Mouse (Mus musculus) A20 (cell line): ENCODE measurements around the gene Aurkb.
"Not testable (repeated sequence)": the region's sequence is repeated elsewhere in the genome, so short reads cannot be mapped to it uniquely, and the experiment has no call there.

Experiments used
- DNase-seq: peaks from one replicate; pipeline ENCODE4 v3.0.0-alpha.2; 2011; ENCODE audit warnings: low read depth, low spot score

Aurkb gene

DNA sequence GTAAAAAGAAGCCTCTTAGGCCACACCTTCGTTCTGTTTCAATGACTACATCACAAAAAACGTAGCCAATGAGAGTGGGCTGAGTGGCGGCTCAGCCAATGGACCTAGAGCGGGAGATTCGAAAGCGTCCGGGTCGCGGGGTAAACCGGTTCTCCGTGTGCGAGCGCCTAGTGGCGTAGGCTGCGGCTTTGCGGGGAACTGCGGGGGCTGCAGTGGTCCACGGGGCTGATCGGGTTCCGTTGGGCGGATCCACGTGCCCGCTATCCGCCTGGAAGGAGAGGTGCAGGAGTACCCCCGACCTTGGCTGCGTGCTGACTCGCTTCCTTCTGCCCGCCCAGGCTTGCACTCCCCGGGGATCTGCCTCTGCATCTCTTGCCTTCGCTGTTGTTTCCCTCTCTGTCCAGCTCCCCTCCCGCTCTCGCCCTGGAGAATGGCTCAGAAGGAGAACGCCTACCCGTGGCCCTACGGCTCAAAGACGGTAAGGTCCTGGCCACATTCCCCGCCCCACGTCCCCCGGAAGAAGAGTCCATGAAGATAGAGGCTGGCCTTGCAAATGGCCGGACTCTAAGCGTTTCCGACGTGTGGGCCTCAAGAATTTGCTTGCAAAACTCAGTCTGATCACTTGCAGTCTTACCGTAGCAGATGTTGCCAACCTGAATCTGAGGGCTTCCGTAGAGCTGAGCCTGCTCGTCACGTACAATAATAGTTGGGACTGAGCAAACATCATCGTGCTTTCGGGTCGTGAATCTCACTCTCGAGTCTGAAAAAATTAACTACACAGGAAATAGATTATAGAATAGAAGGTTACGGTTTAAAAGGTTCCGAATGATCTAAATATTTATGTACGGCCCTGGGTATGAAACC lies at the start of gene Aurkb:
Gene Aurkb, plus strand, starts transcription at position 117 of the 864 bp plus-strand sequence.
- peak; percentile 94 for DNase-seq

DNA sequence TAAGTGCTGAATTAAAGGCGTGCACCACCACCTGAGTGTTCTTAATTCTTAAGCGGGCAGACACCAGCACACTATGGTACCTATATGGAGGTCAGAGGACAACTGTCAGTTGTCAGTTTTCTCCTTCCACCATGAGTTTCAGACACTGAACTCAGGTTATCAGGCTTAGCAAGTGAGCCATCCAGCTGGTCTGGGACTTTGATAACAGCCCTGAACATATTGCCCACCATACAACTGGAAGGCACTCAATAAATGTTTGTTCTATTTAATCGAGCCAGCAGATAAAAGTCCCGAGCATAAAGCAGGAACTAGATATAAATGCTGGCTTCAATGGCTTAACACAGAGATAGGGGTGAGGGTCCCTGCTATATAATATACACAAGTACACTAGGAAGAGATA lies 48.4 kb upstream of the Aurkb start:
- DNase-seq, result no peak

DNA sequence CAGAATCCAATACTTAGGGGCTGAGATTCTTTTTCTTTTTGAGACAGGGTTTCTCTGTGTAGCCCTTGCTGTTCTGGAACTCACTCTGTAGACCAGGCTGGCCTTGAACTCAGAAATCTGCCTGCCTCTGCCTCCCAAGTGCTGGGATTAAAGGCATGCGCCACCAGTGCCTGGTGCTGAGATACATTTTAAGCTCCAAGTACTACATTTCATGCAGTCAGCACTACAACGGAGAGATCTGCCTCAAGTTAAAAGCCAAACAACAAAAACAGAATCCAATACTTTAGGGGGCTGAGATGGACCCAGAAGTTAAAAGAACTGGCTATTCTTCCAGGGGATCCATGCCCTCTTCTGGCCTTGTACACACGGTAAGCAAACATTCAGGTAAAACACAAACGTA lies 42.7 kb upstream of the Aurkb start:
- not testable (repeated sequence) for DNase-seq

DNA sequence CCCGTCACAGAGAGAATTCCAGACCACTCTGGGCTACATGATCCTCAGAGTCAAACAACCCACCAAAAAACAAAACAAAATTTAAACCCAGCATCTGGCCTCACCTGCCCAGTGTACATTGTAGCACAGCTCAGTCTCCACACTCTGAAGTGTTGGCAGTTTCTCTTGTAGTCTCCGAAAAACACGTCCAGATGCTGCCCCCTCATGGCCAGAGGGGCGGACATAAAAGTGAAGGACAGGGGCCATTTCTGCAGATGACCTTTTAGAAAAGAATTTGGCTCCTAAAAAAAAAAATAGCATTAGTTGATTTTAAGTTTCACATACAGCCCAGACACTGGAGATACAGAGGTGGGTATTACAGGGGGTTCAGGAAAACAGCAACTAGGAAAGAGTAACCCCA lies 41.9 kb upstream of the Aurkb start:
- no peak for DNase-seq

DNA sequence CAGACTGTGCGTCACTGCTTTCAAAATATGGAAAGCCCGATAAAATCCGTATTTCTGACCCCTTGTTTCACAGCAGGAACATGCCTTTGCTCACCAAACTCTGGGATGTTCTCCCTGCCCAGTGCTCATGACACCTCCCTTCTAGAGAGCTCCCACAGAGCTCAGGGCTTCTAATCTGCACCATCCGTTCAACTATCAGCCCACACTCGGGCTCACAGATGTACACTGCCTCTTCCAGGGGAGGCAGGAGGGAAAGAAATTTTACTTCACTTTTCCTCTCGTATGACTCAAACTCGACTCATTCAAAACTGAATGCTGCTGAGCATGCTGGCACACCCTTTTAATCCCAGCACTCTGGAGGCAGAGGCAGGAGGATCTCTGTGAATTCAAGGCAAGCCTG lies 40.3 kb upstream of the Aurkb start:
- no peak for DNase-seq

DNA sequence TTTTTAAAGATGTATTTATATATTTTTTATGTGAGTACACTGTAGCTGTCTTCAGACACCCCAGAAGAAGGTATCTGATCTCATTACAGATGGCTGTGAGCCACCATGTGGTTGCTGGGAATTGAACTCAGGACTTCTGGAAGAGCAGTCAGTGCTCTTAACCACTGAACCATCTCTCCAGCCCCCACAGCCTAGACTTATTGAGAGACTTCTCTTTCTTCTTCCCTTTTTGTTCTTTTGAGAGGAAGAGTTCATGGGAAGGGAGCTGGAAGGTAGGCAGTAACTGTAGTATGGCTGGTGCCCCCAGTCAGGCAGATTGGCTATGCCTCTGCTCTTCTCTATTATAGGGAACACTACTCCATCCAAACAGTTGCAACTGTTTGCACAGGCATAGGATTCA lies 38.9 kb upstream of the Aurkb start:
- DNase-seq, result not testable (repeated sequence)

DNA sequence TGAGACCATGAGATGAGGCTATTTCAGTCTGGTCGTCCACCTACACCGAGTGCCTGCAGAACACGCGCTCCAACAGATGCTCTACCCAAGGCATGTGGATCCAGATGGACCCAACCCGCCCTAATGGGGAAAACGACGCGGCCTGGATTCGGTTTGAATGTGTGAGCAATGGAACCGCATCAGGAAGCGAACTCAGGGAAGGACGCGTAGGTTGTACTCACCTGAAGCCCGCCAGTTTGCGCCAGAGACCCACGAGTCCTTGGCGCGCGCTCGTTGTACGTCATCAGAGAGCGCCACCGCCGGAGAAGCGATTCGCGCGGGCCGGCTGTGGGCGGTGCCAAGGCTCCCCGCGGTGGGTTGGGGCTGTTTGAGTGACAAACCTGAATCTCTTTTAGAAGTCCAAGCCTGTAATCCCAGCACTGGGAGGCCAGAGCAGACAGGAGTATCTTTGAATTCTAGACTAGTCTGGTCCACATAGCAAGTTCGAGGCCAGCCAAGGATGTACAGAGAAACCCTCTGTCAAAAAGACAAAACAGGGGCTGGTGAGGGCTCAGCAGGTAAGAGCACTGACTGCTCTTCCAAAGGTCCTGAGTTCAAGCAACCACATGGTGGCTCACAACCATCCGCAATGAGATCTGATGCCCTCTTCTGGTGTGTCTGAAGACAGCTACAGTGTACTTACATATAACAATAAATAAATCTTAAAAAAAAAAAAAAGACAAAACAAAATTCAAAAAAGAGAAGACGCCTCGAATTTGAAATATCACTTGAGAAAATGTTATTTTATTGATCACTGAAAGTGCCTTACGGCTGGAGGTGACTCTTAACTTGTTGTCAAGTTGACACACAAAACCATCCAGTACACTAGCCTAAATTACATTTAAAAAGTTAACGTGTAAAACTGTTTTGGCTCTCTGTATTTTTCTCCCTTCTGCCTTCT lies 37.0 kb upstream of the Aurkb start, which contains the start of gene Pfas:
Gene Pfas, minus strand, starts transcription at position 279 of the 940 bp plus-strand sequence.
- peak; percentile 97 for DNase-seq

DNA sequence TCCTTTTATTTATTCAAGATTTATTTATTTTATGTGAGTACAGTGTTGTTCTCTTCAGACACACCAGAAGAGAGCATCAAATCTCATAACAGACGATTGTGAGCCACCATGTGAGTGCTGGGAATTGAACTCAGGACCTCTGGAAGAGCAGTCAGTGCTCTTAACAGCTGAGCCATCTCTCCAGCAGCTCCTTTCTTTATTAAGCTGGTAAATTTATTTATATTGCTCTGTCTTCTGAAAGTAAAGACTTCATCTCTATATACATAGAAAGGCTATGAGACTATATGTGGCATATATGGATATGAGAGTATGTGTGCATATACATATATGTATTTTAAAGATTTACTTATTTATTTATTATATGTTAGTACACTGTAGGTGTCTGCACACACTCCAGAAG lies 35.9 kb upstream of the Aurkb start:
- no peak for DNase-seq

DNA sequence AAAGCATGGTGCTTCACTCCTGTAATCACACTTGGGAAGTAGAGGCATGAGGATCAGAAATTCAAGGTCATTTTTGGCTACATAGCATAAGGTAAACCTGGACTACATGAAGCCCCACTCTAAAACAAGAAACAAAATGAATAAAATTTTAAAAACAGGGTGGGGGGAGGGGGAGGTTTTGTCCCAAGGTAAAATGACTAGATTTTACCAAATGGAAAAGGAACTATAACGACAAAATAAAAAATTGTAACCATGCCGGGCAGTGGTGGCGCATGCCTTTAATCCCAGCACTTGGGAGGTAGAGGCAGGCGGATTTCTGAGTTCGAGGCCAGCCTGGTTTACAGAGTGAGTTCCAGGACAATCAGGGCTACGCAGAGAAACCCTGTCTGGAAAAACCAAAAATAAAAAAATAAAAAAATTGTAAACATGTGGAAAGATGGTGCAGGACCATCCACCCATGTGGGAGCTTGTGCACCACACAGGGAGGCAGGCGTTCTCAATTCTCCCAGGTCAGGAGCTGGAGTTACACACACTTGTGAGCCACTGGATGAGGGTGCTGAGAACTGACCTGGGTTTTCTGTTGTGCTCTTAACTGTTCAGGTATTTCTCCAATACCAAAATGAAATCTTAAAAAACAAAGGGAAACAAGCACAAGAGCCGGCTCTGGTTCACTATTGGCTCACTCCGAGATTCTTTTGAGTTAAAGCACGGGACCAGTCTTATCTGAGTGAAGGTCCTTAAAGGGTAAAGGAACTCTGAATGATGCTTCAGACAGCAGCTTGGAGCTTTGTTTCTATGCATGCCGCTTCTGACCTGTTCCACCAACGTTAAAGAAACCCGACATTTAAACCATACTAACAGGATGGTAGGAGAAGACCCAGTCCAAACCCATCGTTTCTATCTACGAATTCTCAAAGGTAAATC lies 34.8 kb upstream of the Aurkb start:
- DNase-seq, result no peak

DNA sequence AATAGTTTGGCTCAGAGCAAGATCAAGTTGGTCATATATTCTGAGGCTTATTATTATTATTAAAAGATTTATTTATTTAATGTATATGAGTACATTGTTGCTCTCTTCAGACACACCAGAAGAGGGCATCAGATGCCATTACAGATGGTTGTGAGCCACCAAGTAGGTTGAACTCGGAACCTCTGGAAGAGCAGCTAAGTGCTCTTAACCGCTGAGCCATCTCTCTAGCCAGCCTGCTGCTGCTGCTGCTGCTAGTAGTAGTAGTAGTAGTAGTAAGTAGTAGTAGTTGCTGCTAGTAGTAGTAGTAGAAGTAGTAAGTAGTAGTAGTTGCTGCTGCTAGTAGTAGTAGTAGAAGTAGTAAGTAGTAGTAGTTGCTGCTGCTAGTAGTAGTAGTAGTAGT lies 34.0 kb upstream of the Aurkb start:
- DNase-seq, result peak; percentile 56

DNA sequence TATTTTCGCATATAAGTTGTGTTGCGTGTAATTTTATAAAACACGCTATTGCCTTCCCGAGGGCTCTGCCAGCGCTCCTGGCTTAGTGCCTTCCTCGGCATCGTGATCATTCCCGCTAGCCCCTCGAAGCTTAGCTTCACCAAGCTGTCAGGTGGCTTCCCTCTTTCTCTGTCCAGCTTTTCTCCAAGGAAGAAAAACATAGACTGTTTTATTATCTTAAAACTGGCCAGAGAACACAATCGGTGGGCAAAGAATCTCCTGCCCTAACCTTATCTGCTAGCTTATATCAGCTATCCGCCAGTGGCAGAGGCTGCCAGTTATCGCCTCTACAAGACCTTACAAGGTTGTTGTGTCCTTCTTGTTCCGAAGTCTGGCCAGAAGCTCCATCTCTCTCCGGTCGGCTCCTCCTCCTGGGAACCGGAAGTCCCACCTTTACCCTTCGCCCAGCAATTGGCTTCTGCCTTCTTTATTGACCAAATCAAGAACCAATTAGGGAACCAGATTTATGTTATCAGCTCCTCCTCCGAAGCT lies 33.3 kb upstream of the Aurkb start:
- peak; percentile 94 for DNase-seq

DNA sequence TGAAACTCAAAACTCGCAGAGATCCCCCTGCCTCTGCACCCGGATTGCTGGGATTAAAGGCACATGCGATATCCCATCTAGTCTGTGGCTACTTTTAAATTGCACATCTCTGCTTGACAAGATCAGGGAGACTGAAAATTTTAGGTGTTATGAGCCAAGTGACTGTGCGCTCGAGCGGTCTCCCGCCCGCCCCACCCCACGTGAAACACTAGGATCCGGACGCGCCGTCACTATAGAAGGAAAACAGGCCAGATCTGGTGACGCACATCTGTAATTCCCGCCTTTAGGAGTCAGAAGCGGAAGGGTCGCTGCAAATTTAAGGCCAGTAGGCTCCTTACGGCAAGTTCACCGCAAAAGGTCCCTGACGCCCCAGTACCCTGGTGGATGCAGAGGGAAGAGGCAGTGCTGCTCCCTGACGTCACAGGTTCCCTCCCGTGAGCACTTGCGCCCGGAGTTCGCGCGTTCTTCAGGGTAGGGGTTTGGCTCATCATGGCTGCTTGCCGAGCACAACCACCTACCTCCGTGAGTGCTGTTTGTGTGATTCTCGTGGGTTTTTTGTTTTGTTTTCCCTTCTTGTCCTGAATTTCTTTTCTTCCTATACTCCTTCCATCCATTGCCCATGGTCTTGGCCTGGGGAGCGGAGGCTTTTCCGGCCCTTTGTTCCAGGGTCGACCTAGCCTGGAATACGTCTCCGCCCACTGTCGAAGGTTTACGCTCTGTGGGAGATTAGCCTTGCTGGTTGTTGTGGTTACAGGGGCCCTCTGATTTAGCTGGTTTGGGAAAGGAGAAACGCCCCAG lies 29.6 kb upstream of the Aurkb start, which contains the start of gene Ctc1:
Gene Ctc1, plus strand, starts transcription at position 268 of the 798 bp plus-strand sequence.
- DNase-seq, result peak; percentile 95

DNA sequence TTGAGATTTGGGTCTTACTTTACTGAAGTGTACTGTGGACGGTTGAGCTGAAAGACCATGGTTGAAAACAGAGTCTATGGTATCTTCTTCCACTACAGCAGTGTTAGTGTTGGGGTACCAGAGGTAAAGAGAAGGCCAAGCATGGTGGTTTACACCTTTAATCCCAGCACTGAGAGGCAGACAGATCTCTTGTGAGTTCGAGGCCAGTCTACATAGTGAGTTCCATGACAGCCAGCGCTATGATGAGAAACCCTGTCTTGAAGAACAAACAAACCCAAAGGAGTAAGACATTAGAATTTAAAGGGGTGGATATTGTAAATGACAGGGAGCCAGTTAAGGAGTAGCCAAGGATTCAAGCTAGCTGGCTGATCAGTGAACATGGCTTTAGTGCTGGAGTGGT lies 28.7 kb upstream of the Aurkb start:
- DNase-seq, result no peak

DNA sequence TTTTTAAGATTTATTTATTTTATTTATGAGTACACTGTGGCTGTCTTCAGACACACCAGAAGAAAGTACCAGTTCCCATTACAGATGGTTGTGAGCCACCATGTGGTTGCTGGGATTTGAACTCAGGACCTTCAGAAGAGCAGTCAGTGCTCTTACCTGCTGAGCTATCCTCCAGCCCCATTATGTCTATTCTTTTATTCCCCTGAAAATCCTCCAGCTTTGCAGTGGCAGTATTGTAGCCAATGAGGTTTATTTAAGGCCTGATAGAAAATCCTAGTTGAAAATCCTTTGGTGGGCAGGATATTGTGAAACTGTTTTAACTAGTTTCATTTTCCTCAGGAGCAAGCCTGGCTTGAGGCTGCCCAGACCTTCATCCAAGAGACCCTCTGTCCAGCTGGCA lies 24.8 kb upstream of the Aurkb start:
- DNase-seq, result no peak

DNA sequence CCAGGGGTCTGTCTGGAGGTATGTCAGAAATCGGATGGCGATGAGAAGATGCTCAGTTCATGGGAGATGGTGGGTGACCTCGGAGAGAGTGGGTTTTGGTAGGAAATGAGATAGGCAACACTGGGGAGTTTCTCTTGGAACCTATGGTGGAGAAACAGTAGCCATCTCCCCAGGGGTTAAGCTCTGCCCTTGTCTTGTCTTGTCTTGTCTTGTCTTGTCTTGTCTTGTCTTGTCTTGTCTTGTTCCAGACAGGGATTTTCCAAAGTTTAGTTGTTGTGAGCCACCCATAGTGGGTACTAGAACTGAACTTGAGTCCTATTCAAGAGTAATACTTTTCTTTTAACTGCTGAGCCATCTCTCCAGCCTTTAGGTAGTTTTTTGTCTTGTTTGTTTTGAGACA lies 18.9 kb upstream of the Aurkb start:
- no peak for DNase-seq

DNA sequence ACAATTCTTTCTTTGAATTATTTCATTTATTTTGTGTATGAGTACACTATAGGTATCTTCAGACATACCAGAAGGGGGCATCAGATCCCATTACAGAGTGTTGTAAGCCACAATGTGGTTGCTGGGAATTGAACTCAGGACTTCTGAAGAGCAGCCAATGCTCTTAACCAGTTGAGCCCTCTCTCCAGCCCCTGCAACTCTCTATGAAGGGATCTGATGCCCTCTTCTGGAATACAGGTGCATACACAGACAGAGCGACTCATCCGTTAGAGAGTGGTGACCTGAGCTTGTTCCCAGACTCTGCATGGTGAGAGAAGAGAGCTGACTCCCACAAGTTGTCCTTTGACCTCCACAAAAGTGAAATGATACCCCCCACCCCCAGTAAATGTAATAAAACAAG lies 16.6 kb upstream of the Aurkb start:
- DNase-seq, result peak; percentile 54

DNA sequence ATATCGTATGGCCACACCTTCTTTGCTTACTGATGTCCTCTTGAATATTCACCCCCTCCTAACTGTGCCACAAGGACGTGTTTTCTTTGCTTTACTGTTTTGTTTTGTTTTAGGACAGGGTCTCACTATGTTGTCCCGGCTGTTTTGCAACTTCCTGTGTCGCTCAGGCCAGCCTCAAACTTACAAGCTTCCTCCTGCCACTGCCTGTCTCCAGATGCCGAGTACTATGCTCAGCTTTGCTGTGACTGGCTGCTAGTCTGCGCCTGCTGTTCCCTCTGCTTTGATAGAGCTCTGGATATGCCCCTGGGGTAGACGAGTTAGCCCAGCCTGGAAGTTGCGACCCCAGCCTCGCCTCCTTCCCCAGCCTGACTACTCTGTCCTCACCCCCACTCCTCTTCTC lies 11.9 kb upstream of the Aurkb start:
- no peak for DNase-seq

DNA sequence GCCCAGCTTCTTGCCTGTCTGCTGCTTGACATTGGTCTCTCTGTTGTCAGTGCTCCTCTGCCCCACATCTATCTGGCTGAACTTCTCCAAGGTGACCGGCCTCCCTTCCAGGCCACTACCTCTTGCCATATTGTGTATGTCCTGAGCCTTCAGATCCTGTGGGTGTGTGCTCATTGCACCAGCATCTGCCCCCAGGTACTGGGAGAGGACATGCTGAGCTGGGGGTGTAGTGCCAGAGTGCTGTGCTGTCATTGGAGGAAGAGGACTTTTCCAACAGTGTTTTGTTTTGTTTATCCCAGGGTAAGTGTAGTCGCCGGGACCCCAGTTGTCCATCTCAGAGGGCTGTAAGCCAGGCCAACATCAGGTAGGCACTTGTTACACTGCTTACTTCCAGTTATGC lies 10.9 kb upstream of the Aurkb start:
- no peak for DNase-seq

DNA sequence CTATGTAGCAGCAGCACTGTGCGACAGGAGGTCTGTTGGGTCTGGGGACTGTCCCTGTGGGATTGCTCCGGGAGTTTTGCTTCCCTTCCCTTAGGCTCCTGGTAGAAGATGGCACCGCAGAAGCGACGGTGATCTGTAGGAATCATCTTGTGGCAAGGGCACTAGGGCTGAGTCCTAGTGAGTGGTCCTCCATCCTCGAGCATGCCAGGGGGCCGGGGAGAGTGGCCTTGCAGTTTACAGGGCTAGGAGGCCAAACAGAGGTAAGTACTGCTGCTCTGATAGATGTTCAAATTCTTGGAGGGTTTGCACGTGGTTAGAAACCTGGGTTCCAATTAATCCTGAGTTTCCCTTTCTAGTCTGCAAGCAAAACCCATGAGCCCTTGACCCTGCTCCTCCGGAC lies 10.0 kb upstream of the Aurkb start:
- no peak for DNase-seq

DNA sequence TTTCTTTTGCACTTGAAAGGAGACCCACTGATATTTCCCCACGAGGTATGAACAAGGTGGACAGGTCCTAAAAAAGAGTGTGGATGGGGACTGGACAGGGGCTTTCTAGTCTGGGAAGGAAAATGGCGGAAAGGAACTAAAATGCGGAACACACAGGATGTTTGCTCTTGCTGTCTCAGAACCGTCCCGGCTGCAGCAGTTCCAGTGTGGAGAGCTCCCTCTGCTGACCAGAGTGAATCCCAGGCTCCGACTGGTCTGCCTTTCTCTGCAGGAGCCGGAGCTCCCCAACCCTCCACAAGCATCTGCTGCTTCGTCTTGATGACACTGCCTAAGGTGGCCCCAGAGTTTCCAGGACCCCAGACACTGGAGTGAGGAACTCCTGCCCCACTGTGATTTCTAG lies 9.6 kb upstream of the Aurkb start:
- DNase-seq, result peak; percentile 72
